Mouse (Mus musculus) telencephalon, adult 2 months (tissue): ENCODE results near the gene Rbm14.
A peak's percentile ranks its signal among the peaks of the same experiment; 100 is the strongest.

Source experiments
- DNase-seq: peaks from one replicate; pipeline ENCODE4 v3.0.0-alpha.2; 2011; ENCODE audit warnings: low read depth, low spot score

Gene Rbm14

DNA sequence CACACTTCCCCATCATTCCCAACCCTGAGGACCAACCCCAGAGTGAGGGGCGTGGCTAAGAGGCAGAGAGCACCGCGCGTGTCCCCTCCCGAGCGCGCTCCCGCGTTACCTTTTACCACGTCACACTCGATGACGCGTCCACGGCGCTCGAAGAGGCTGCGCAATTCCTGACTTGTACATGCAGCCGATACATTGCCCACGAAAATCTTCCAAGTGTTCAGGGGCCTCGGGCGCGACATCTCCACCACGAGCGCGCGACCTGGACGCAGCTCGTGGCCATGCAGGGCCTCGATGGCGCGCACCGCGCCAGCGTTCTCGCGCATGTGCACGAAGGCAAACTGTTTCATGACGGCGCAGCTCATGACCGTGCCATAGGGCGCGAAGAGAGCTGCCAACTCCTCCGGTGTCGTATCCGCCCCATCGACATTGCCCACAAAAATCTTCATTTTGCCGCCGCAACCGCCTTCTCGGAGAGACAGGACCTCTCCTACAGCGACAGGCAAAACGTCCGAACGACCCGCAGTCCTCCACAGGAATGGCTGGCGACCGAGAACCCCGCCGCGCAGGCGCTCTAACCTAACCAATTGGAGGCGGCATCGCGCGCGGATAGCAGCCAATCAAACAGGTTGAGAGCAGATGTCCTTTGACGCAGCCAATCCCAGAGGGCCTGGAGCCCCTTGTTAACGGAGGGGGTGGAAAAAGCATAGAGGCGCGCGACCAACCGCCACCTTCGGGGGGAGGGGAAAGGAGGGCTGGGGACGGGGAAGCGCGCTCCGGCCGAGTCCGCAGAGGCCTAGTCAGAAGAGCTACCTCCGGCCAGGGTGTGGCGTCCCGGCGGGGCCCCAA is at the start of gene Rbm14, which contains the start of gene Gm21992:
TSS of gene Rbm14 (minus strand) at position 572 of the 846 bp plus-strand sequence.
TSS of gene Gm21992 (minus strand) at position 550 of the 846 bp plus-strand sequence.
- peak; percentile 98 for DNase-seq

- DNase-seq: no peak
Observed at GRCm38 (mm10) chr19:4859081-4859480, 47.6 kb upstream of the Rbm14 start.

DNA sequence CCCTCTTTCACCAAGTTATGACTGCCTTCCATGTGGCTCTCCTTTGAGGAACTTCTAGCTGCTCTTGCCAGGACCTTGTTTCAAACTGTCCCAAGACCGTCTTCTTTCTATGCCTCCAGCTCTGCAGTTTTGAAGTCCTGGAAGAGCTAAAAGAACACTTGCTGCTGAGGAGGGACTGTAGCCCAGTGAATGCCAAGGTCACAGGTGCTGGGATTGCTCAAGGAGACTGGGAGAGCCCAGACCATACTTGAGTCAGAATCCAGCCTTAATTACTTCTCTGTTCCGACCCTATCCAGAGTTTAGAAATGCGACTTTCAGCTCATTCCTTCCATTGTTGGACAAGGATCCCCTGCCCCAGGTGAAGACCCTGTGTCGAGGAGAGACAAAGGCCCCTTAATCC is 44.5 kb upstream of the Rbm14 start:
- no peak for DNase-seq

DNA sequence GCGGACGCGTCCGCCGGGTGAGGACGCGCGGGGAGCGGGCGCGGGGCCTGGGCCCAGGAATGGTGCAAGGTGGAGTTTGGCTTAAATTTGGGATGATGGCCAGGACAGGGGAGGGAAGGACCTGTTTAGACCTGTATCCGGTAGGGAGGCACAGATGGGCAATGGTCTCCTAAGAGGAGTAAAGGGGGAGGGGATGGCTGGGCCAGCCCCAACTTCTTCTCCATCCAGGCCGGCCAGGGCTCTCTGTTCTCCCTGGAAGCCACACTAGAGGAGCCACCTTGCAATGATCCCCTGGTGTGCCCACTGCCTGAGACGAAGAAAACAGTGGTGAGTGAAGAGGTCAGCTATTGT is 44.0 kb upstream of the Rbm14 start:
- no peak for DNase-seq

- DNase-seq: peak; percentile 83
Observed at GRCm38 (mm10) chr19:4854552-4855469, 43.4 kb upstream of the Rbm14 start, which contains the start of gene Ctsf. Gene Ctsf (plus strand): TSS chr19:4855130.

- DNase-seq: no peak
Observed at GRCm38 (mm10) chr19:4850281-4850680, 38.8 kb upstream of the Rbm14 start.

DNA sequence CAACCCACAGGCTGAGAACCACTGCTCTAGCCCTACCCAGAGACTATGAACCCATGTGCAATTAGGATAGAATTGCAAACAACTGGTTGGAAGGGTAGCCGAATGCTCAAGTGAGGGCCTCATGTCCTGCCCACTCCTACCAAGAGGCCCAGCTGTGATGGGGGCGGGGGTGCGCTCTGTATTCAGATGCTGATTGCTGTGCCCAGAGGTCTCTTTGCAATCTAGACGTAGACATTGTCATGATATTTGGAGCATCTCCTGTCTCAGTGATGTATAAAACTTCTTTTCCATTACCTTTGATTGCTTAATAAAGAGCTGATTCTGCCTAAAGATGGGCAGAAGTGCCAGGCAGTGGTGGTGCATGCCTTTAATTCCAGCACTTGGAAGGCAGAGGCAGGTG is 38.4 kb upstream of the Rbm14 start:
- no peak for DNase-seq

GRCm38 (mm10) chr19:4847490-4847889 is 36.1 kb upstream of the Rbm14 start:
- no peak for DNase-seq

GRCm38 (mm10) chr19:4845846-4846245 is 34.4 kb upstream of the Rbm14 start:
- no peak for DNase-seq

GRCm38 (mm10) chr19:4842611-4843010 is 31.2 kb upstream of the Rbm14 start:
- DNase-seq: no peak

DNA sequence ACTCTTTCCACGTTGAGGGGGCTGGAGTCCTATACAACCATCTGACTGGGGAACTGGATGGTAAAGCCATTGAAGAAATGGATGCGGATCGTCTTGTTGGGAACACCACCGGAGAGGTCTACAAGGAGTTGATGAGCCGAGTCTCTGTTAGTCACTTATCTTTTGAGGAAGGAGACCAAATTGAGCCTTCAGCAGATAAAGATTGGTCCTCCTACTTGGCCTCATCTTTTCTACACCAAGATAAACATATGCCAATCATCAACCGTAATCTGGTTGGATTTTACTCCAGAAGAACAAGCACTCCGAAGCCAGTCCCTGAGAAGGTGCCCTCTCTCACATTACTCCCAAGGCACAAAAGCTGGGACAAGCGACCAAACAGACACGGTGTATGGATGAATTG is 29.4 kb upstream of the Rbm14 start:
- DNase-seq: no peak

- peak; percentile 94 for DNase-seq
Observed at GRCm38 (mm10) chr19:4839149-4839548, 27.7 kb upstream of the Rbm14 start, which contains the start of the genes Ccs and Ccdc87. Gene Ccs (minus strand): TSS chr19:4839332. Gene Ccdc87 (plus strand): TSS chr19:4839366.

GRCm38 (mm10) chr19:4838526-4839140 is 27.2 kb upstream of the Rbm14 start:
- DNase-seq: no peak

DNA sequence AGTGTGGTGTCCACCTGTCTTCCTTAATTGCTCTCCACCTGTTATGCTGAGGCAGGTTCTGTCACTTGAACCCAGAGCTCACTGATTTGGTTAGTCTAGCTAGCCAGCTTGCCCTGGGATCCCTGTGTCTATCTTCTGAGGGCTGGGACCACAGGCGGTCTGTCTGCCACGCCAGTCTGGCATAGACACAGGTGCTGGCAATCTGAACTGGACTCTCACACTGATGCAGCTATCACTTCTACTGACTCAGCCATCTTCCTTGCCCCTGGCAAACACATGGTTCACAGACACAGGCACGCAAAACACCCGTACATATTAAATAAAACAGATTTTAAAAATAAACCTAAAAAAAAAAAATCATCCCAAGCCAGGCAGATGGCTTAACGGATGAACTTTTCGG is 25.6 kb upstream of the Rbm14 start:
- DNase-seq: no peak

DNA sequence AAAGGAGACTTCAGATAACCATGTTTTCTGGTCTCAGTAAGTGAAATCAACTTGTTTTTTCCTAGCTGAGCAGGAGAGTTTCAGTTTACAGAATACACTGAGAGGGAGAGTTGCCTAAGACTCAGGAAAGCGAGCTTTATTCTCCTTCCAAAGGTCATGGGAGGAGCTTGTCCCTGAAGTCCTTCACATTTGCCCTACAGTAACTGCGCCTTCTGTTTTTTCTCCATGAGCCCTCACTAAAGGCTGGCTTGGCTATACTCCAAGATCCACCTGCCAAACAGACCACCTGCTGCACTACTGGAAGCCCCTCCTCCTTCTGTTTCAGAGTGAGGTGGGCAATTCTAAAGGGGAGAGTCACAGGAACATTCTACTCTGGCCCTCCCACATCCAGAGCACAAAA is 24.7 kb upstream of the Rbm14 start:
- DNase-seq: no peak

DNA sequence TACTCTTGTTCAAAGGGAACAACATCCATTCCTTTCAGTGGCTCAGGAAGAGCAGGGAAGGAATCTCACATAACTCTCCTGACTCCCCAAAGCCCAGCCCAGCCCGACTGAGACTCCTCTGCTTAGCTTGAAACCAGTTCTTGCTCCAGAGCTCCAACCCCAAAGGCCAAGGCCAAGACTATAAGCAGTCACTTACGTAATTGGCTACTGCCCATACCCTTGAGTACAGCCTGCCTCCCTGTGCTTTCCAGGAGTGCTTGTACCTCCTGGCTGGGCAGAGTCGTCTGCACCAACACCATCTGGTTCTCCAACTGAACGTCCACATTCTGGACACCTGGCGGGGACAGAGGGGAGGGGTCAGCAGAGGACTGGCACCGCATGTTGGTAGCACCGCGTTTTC is 22.5 kb upstream of the Rbm14 start:
- no peak for DNase-seq

DNA sequence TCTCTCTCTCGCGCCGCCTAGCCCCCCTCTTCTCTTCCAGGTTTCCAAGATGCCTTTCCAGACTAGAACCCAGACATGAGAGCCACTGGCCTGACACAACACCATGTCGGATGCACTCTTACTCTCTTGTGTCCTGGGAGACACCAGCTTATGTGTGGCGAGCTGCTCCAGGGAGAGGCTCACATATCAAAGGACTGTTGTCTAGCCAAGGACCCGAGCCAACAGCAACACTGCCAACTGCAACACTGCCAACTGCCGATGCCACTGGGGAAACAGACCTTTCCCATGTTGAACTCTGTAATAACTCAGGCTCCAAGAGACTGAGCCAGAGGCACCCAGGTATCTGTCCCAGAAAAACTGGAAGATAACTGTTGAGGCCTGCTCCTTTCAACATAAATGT is 17.7 kb upstream of the Rbm14 start:
- no peak for DNase-seq

- no peak for DNase-seq
Observed at GRCm38 (mm10) chr19:4828444-4829114, 17.1 kb upstream of the Rbm14 start.

GRCm38 (mm10) chr19:4820678-4821303 is 9.4 kb upstream of the Rbm14 start:
- no peak for DNase-seq

DNA sequence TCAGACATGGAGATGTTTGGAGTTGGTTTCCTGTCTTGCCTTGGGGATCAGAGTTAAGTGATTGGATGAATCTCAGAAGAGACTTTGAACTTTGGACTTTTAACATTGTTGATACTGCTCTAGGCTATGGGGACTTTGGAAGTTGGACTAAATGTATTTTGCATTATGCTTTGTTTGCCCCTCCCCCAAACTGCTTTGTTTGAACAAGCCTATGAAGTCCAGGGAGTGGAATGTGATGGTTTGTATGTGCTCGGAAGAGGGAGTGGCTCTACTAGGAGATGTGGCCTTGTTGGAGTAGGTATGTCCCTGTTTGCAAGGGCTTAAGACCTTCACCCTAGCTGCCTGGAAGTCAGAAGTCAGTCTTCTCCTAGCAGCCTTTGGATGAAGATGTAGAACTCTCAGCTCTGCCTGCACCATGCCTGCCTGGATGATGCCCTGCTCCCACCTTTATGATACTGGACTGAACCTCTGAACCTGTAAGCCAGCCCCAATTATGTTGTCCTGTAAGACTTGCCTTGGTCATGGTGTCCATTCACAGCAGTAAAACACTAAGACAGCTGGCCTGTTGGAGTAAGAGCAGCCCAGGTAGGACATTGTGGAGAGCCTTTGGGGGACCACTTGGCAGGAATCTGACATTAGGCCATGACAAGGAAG is 5.9 kb upstream of the Rbm14 start:
- DNase-seq: no peak
